Mouse (Mus musculus): ENCODE measurements around the gene Cyb561d1. TPM values are rescaled to one million over a fixed set of nuclear protein-coding genes. Genes with fewer than 3 reads are reported as not detected.

Gene Cyb561d1
- polyA plus RNA-seq, 1 experiment from 2014 or later: 4.2 TPM

GRCm38 (mm10) chr3:108197066-108197497, 3.9 kb downstream of the Cyb561d1 start:
- peak overlapping the region; percentile 68 for H3K27ac ChIP-seq
- H3K27me3 ChIP-seq (ENCODE audit: poor library complexity, severe bottlenecking): no peaks in the 10 kb centered on the region
- no peak for DNase-seq (ENCODE audit: extremely low spot score, low spot score)
- peaks cover 23% of the 10 kb centered on the region for H3K36me3 ChIP-seq (replicated peaks)
- H3K9me3 ChIP-seq: no peaks in the 10 kb centered on the region
- 24% methylated on average over 14 of the region's 14 CpGs for WGBS
- peaks cover 48% of the 10 kb centered on the region for H3K4me1 ChIP-seq
- peak overlapping the region; percentile 14 for H3K4me3 ChIP-seq

DNA sequence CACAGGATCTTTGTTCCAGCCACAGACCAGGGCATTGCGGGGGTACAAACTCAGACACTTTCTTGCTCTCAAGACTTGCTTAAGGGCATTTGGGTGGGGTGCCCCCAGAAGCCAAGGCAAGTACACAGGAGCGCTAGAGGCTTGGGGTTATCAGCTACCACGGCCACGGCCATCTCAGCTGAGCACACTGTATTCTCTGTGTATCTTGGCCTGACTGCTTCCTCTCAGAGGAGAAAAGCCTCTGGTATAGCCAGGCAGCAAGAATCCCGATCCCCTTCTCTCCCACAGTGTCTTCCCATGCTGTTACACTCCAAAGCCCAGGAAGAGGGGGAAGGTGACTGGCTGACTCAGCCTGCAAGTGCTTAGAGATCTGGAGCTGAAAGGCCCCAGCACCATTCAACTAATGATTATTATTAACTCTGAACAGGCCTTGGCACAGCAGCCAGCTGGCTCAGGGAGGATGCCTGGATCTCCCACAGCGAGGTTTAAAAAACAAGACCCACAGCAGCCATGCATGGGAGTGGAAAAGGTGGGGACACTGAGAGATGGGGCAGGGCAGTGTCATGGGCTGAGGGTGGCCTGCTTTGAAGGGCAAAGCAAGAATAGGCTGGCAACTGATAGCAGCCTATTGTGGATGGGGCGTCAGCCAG, 4.9 kb downstream of the Cyb561d1 start:
- no peak for DNase-seq (ENCODE audit: extremely low spot score, low spot score)
- Histone ChIP-seq H3K4me3 (no peak overlapping the region), H3K36me3 (replicated peaks) (peaks cover 16% of the 10 kb centered on the region), H3K4me1 (peaks cover 41% of the 10 kb centered on the region), H3K27ac (peak overlapping the region; percentile 40; the same call in 1 of the 2 replicates), H3K9me3 (no peaks in the 10 kb centered on the region), H3K27me3 (ENCODE audit: poor library complexity, severe bottlenecking) (no peaks in the 10 kb centered on the region)
- whole genome bisulfite sequencing: 84% methylated on average over 7 of the region's 7 CpGs

DNA sequence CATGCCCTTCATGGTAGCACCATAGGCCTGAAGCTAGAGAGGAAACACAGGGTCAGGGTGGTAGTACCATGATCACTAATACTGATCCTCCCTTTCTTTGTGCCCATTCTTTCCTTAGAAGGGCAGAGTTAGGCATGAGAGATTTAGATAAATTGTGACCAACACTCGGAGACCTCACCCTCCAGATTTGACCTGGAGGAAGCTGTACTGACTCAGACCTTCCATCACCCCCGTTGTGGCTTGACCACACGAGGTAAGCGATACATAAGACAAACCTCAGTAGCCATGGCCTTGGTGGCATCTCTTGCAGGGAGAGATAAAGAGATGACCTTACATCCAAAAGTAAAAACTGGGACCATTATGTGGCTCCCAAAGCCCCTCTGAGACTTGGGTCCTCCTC, 5.7 kb downstream of the Cyb561d1 start:
- WGBS: 88% methylated on average over 4 of the region's 4 CpGs

DNA sequence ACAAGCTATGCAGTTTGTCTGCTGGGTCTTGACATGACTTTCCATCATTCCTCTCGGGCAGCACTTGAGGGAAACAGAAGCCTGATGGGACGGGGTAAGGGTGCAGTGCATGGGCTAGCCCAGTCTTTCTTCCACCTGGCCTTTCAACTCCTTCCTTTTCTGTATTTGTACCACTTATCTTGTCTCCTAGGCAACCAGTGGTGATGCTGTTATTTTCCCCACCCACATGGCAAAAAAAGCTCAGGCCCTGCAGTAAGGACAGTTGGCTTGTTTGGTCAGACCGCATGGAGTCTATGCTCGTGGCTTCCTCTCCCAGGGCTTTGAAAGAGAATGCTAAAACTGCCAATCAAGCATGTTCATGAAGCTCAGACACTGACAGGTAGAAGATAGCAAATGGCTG, 7.3 kb downstream of the Cyb561d1 start:
- Histone ChIP-seq H3K4me1 (peaks cover 26% of the 10 kb centered on the region), H3K27me3 (ENCODE audit: poor library complexity, severe bottlenecking) (peaks cover under 1% of the 10 kb centered on the region; the same call in 1 of the 2 replicates), H3K27ac (no peak overlapping the region), H3K9me3 (no peaks in the 10 kb centered on the region), H3K36me3 (replicated peaks) (peaks cover 14% of the 10 kb centered on the region), H3K4me3 (no peak overlapping the region)
- 88% methylated on average over 4 of the region's 4 CpGs for WGBS
- DNase-seq (ENCODE audit: extremely low spot score, low spot score): no peak

More for the DNA sequence above, 5.7 kb downstream of the Cyb561d1 start:
- no peak overlapping the region for H3K27ac ChIP-seq
- H3K4me3 ChIP-seq: no peak overlapping the region
- peaks cover 17% of the 10 kb centered on the region for H3K36me3 ChIP-seq (replicated peaks)
- H3K27me3 ChIP-seq (ENCODE audit: poor library complexity, severe bottlenecking): no peaks in the 10 kb centered on the region
- no peak for DNase-seq (ENCODE audit: extremely low spot score, low spot score)
- peaks cover 33% of the 10 kb centered on the region for H3K4me1 ChIP-seq
- H3K9me3 ChIP-seq: no peaks in the 10 kb centered on the region

DNA sequence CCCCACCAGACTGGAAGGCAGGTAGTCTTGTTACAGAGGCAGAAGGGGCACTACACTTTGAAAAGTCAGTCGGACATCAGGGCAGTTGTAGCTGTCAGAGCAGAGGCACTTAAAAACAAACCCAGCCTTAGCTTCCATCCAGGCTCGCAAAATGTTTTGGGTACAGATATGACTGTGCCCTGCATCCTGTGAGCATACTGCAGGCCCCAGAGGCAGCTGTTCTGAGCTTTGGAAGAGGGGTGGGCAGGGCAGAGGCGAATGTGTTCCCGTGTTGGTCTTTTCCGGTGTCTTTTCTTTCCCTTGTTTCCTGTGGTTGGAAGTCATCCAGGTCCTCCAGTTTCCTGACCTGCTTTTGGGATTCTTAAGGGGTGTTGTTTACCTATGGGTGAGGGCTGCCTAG, 11.1 kb downstream of the Cyb561d1 start:
- H3K27ac ChIP-seq: no peak overlapping the region
- H3K4me1 ChIP-seq: peaks cover 30% of the 10 kb centered on the region
- WGBS: 81% methylated on average over 5 of the region's 5 CpGs
- no peak for DNase-seq (ENCODE audit: extremely low spot score, low spot score)
- peaks cover 31% of the 10 kb centered on the region for H3K27me3 ChIP-seq (ENCODE audit: poor library complexity, severe bottlenecking)
- H3K4me3 ChIP-seq: no peak overlapping the region
- peaks cover 16% of the 10 kb centered on the region for H3K36me3 ChIP-seq (replicated peaks)
- H3K9me3 ChIP-seq: no peaks in the 10 kb centered on the region

GRCm38 (mm10) chr3:108188716-108189490, 12.1 kb downstream of the Cyb561d1 start:
- Histone ChIP-seq H3K36me3 (replicated peaks) (peaks cover 16% of the 10 kb centered on the region), H3K27me3 (ENCODE audit: poor library complexity, severe bottlenecking) (peaks cover 38% of the 10 kb centered on the region), H3K4me3 (no peak overlapping the region), H3K27ac (no peak overlapping the region), H3K9me3 (no peaks in the 10 kb centered on the region), H3K4me1 (peaks cover 30% of the 10 kb centered on the region)
- DNase-seq (ENCODE audit: extremely low spot score, low spot score): no peak
- 76% methylated on average over 9 of the region's 9 CpGs for WGBS

GRCm38 (mm10) chr3:108187111-108187795, 13.8 kb downstream of the Cyb561d1 start:
- peaks cover 30% of the 10 kb centered on the region for H3K4me1 ChIP-seq
- DNase-seq (ENCODE audit: extremely low spot score, low spot score): no peak
- H3K27me3 ChIP-seq (ENCODE audit: poor library complexity, severe bottlenecking): peaks cover 38% of the 10 kb centered on the region
- H3K27ac ChIP-seq: no peak overlapping the region; the same call in 1 of the 2 replicates
- peaks cover 16% of the 10 kb centered on the region for H3K36me3 ChIP-seq (replicated peaks)
- peak overlapping the region; percentile 88 for H3K4me3 ChIP-seq
- H3K9me3 ChIP-seq: no peaks in the 10 kb centered on the region
- WGBS: 63% methylated on average over 20 of the region's 20 CpGs

DNA sequence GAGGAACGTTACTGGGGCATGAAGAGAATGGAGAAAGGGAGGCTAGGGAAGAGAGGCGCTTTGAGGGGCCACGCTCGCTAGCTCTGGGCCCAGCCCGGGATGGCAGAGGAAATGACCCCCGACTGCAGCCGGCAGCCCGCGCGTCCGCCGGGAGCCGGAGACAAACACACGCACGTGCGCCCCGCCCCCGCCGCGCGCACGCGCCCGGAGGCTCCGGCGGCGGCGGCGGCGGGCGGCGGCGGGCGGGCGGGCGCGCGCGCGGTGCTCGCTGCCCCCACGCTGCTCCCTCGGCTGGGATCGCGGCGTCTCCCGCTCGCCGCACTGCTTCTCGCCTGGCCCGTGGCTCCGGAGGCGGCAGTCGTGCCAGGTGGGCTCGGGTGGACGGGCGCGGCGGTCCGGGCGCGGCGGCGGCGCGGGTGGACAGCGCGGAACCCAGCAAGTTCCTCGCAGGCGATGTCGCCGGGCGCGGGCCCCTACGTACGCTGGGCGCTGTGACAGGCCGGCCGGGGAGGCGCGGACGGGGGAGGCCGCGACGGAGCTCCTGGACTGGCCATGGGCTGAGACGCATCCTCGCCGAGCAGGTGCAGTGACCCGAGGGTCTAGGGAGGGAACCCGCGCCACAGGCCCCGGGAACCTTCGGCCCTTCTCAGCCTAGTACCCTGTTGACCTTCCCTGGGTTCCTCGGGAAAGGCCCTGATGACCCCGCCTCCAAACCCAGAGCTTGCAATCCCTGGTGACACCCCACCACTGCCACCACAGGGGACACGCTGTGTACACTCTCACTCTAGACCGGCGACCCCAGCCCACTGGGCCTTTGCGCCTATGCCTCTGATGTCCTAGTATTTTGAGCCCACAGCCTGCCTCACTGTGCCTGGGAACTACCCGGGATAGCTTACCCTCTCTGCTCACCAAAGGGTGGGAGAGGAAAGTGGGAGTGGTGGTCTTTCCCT, 14.6 kb downstream of the Cyb561d1 start, which contains the start of gene Amigo1:
Gene Amigo1, plus strand, starts transcription at position 238 of the 950 bp plus-strand sequence.
- peaks cover 16% of the 10 kb centered on the region for H3K36me3 ChIP-seq (replicated peaks)
- WGBS: 1% methylated on average over 100 of the region's 100 CpGs
- peaks cover 30% of the 10 kb centered on the region for H3K4me1 ChIP-seq
- H3K27me3 ChIP-seq (ENCODE audit: poor library complexity, severe bottlenecking): peaks cover 38% of the 10 kb centered on the region
- no peaks in the 10 kb centered on the region for H3K9me3 ChIP-seq
- peak within 1 kb of the TSS; percentile 87 for H3K27ac ChIP-seq
- H3K4me3 ChIP-seq: peak within 1 kb of the TSS; percentile 88
- no peak for DNase-seq (ENCODE audit: extremely low spot score, low spot score)

GRCm38 (mm10) chr3:108185460-108186097, 15.4 kb downstream of the Cyb561d1 start:
- Histone ChIP-seq H3K4me1 (peaks cover 30% of the 10 kb centered on the region), H3K27me3 (ENCODE audit: poor library complexity, severe bottlenecking) (peaks cover 38% of the 10 kb centered on the region), H3K27ac (peak overlapping the region; percentile 57; the same call in 1 of the 2 replicates), H3K9me3 (no peaks in the 10 kb centered on the region), H3K36me3 (replicated peaks) (peaks cover 16% of the 10 kb centered on the region), H3K4me3 (peak overlapping the region; percentile 88)
- 3% methylated on average over 16 of the region's 16 CpGs for WGBS
- no peak for DNase-seq (ENCODE audit: extremely low spot score, low spot score)

- WGBS: 85% methylated on average over 3 of the region's 3 CpGs
- Histone ChIP-seq H3K27me3 (ENCODE audit: poor library complexity, severe bottlenecking) (peaks cover 38% of the 10 kb centered on the region), H3K36me3 (replicated peaks) (peaks cover 11% of the 10 kb centered on the region), H3K4me3 (no peak overlapping the region), H3K4me1 (peaks cover 26% of the 10 kb centered on the region), H3K27ac (no peak overlapping the region), H3K9me3 (no peaks in the 10 kb centered on the region)
- no peak for DNase-seq (ENCODE audit: extremely low spot score, low spot score)
Observed at GRCm38 (mm10) chr3:108184742-108185141, 16.3 kb downstream of the Cyb561d1 start.

GRCm38 (mm10) chr3:108180514-108180913, 20.5 kb downstream of the Cyb561d1 start:
- Histone ChIP-seq H3K9me3 (no peaks in the 10 kb centered on the region), H3K27ac (no peak overlapping the region), H3K4me3 (no peak overlapping the region), H3K36me3 (replicated peaks) (no peaks in the 10 kb centered on the region), H3K4me1 (peaks cover 9% of the 10 kb centered on the region), H3K27me3 (ENCODE audit: poor library complexity, severe bottlenecking) (peaks cover 13% of the 10 kb centered on the region)
- no peak for DNase-seq (ENCODE audit: extremely low spot score, low spot score)
- 46% methylated on average over 2 of the region's 2 CpGs for WGBS

Measured in forebrain, embryonic 10.5 days (tissue).